Mouse (Mus musculus): ENCODE measurements around the gene Ift43.

Ift43 gene

GRCm38 (mm10) chr12:86176675-86177339, 94.5 kb downstream of the Ift43 start:
- no peak for DNase-seq

- no peak for DNase-seq
Observed at GRCm38 (mm10) chr12:86179266-86179665, 96.9 kb downstream of the Ift43 start.

GRCm38 (mm10) chr12:86181320-86181751, 99.0 kb downstream of the Ift43 start:
- no peak for DNase-seq

- no peak for DNase-seq
Observed at GRCm38 (mm10) chr12:86181879-86182278, 99.5 kb downstream of the Ift43 start.

GRCm38 (mm10) chr12:86182414-86182813, 100.1 kb downstream of the Ift43 start:
- no peak for DNase-seq

- peak; percentile 13 for DNase-seq
Observed at GRCm38 (mm10) chr12:86188161-86188560, 105.8 kb downstream of the Ift43 start.

- no peak for DNase-seq
Observed at GRCm38 (mm10) chr12:86189601-86190323, 107.4 kb downstream of the Ift43 start.

- DNase-seq: no peak
Observed at GRCm38 (mm10) chr12:86192036-86192449, 109.7 kb downstream of the Ift43 start.

GRCm38 (mm10) chr12:86196944-86197343, 114.6 kb downstream of the Ift43 start:
- DNase-seq: no peak

- no peak for DNase-seq
Observed at GRCm38 (mm10) chr12:86203443-86204057, 121.2 kb downstream of the Ift43 start.

- no peak for DNase-seq
Observed at GRCm38 (mm10) chr12:86211099-86211520, 128.8 kb downstream of the Ift43 start.
